Mouse (Mus musculus): ENCODE data around the gene Rasl11a. TPM values are rescaled to one million over a fixed set of nuclear protein-coding genes. Genes with fewer than 3 reads are reported as not detected.
"Not testable (repeated sequence)": the region's sequence is repeated elsewhere in the genome, so short reads cannot be mapped to it uniquely, and the experiment has no call there.

Rasl11a gene
- polyA plus RNA-seq, 1 experiment from 2014 or later, result 9.9 TPM

GRCm38 (mm10) chr5:146876024-146876423 is 31.2 kb downstream of the Rasl11a start:
- Histone ChIP-seq H3K4me1 (ENCODE audit: control insufficient read depth in 2 of 2, insufficient read depth in 2 of 2, low read length in 2 of 2) (no peaks in the 10 kb centered on the region), H3K27ac (replicated peaks in 1 of 2; ENCODE audit: control insufficient read depth in 1 of 2, insufficient read depth in 1 of 2, low read depth in 2 of 2, low read length in 2 of 2) (no peak overlapping the region), H3K9me3 (ENCODE audit: control insufficient read depth, low read length) (no peaks in the 10 kb centered on the region), H3K9ac (ENCODE audit: low read length) (no peak overlapping the region), H3K4me3 (ENCODE audit: control insufficient read depth in 1 of 2, insufficient read depth in 1 of 2, low read depth in 1 of 2, low read length in 2 of 2) (no peak overlapping the region), H3K4me2 (ENCODE audit: low read length) (no peak overlapping the region), H3K27me3 (ENCODE audit: control insufficient read depth, insufficient read depth, low read length) (no peaks in the 10 kb centered on the region), H3K36me3 (ENCODE audit: control insufficient read depth, insufficient read depth, low read length) (no peaks in the 10 kb centered on the region)
- ATAC-seq (ENCODE audit: insufficient number of reproducible peaks, insufficient read depth, low FRiP score, low read depth), result no peak
- 75% methylated on average over 2 of the region's 2 CpGs for WGBS

GRCm38 (mm10) chr5:146877882-146878281 is 33.0 kb downstream of the Rasl11a start:
- not testable (repeated sequence) for H3K4me1 ChIP-seq (ENCODE audit: control insufficient read depth in 2 of 2, insufficient read depth in 2 of 2, low read length in 2 of 2); H3K9me3 ChIP-seq (ENCODE audit: control insufficient read depth, low read length); H3K9ac ChIP-seq (ENCODE audit: low read length); H3K4me3 ChIP-seq (ENCODE audit: control insufficient read depth in 1 of 2, insufficient read depth in 1 of 2, low read depth in 1 of 2, low read length in 2 of 2); H3K27me3 ChIP-seq (ENCODE audit: control insufficient read depth, insufficient read depth, low read length); H3K27ac ChIP-seq (replicated peaks in 1 of 2; ENCODE audit: control insufficient read depth in 1 of 2, insufficient read depth in 1 of 2, low read depth in 2 of 2, low read length in 2 of 2); ATAC-seq (ENCODE audit: insufficient number of reproducible peaks, insufficient read depth, low FRiP score, low read depth); H3K4me2 ChIP-seq (ENCODE audit: low read length); H3K36me3 ChIP-seq (ENCODE audit: control insufficient read depth, insufficient read depth, low read length)
- 73% methylated on average over 4 of the region's 6 CpGs for WGBS

GRCm38 (mm10) chr5:146882261-146882660 is 37.4 kb downstream of the Rasl11a start:
- H3K4me2 ChIP-seq (ENCODE audit: low read length), result no peak overlapping the region
- no peaks in the 10 kb centered on the region for H3K27me3 ChIP-seq (ENCODE audit: control insufficient read depth, insufficient read depth, low read length)
- no peaks in the 10 kb centered on the region for H3K4me1 ChIP-seq (ENCODE audit: control insufficient read depth in 2 of 2, insufficient read depth in 2 of 2, low read length in 2 of 2)
- H3K9me3 ChIP-seq (ENCODE audit: control insufficient read depth, low read length), result no peaks in the 10 kb centered on the region
- ATAC-seq (ENCODE audit: insufficient number of reproducible peaks, insufficient read depth, low FRiP score, low read depth), result no peak
- H3K27ac ChIP-seq (replicated peaks in 1 of 2; ENCODE audit: control insufficient read depth in 1 of 2, insufficient read depth in 1 of 2, low read depth in 2 of 2, low read length in 2 of 2), result no peak overlapping the region
- 77% methylated on average over 6 of the region's 6 CpGs for WGBS
- no peak overlapping the region for H3K9ac ChIP-seq (ENCODE audit: low read length)
- no peaks in the 10 kb centered on the region for H3K36me3 ChIP-seq (ENCODE audit: control insufficient read depth, insufficient read depth, low read length)
- H3K4me3 ChIP-seq (ENCODE audit: control insufficient read depth in 1 of 2, insufficient read depth in 1 of 2, low read depth in 1 of 2, low read length in 2 of 2), result no peak overlapping the region

GRCm38 (mm10) chr5:146883053-146883452 is 38.2 kb downstream of the Rasl11a start:
- H3K4me1 ChIP-seq (ENCODE audit: control insufficient read depth in 2 of 2, insufficient read depth in 2 of 2, low read length in 2 of 2), result no peaks in the 10 kb centered on the region
- WGBS, result 72% methylated on average over 7 of the region's 7 CpGs
- H3K9ac ChIP-seq (ENCODE audit: low read length), result no peak overlapping the region
- no peak overlapping the region for H3K4me3 ChIP-seq (ENCODE audit: control insufficient read depth in 1 of 2, insufficient read depth in 1 of 2, low read depth in 1 of 2, low read length in 2 of 2)
- no peak overlapping the region for H3K4me2 ChIP-seq (ENCODE audit: low read length)
- H3K36me3 ChIP-seq (ENCODE audit: control insufficient read depth, insufficient read depth, low read length), result no peaks in the 10 kb centered on the region
- H3K27me3 ChIP-seq (ENCODE audit: control insufficient read depth, insufficient read depth, low read length), result no peaks in the 10 kb centered on the region
- H3K27ac ChIP-seq (replicated peaks in 1 of 2; ENCODE audit: control insufficient read depth in 1 of 2, insufficient read depth in 1 of 2, low read depth in 2 of 2, low read length in 2 of 2), result no peak overlapping the region
- no peaks in the 10 kb centered on the region for H3K9me3 ChIP-seq (ENCODE audit: control insufficient read depth, low read length)
- no peak for ATAC-seq (ENCODE audit: insufficient number of reproducible peaks, insufficient read depth, low FRiP score, low read depth)

- H3K9ac ChIP-seq (ENCODE audit: low read length), result no peak overlapping the region
- no peaks in the 10 kb centered on the region for H3K9me3 ChIP-seq (ENCODE audit: control insufficient read depth, low read length)
- ATAC-seq (ENCODE audit: insufficient number of reproducible peaks, insufficient read depth, low FRiP score, low read depth), result no peak
- WGBS, result 79% methylated on average over 15 of the region's 15 CpGs
- H3K36me3 ChIP-seq (ENCODE audit: control insufficient read depth, insufficient read depth, low read length), result no peaks in the 10 kb centered on the region
- H3K4me2 ChIP-seq (ENCODE audit: low read length), result no peak overlapping the region
- no peak overlapping the region for H3K4me3 ChIP-seq (ENCODE audit: control insufficient read depth in 1 of 2, insufficient read depth in 1 of 2, low read depth in 1 of 2, low read length in 2 of 2)
- no peak overlapping the region for H3K27ac ChIP-seq (replicated peaks in 1 of 2; ENCODE audit: control insufficient read depth in 1 of 2, insufficient read depth in 1 of 2, low read depth in 2 of 2, low read length in 2 of 2)
- H3K4me1 ChIP-seq (ENCODE audit: control insufficient read depth in 2 of 2, insufficient read depth in 2 of 2, low read length in 2 of 2), result no peaks in the 10 kb centered on the region
- no peaks in the 10 kb centered on the region for H3K27me3 ChIP-seq (ENCODE audit: control insufficient read depth, insufficient read depth, low read length)
Measured at GRCm38 (mm10) chr5:146883486-146884272, 38.8 kb downstream of the Rasl11a start.

GRCm38 (mm10) chr5:146891127-146891526 is 46.3 kb downstream of the Rasl11a start:
- Histone ChIP-seq H3K27ac (replicated peaks in 1 of 2; ENCODE audit: control insufficient read depth in 1 of 2, insufficient read depth in 1 of 2, low read depth in 2 of 2, low read length in 2 of 2) (no peak overlapping the region), H3K9me3 (ENCODE audit: control insufficient read depth, low read length) (no peaks in the 10 kb centered on the region), H3K36me3 (ENCODE audit: control insufficient read depth, insufficient read depth, low read length) (no peaks in the 10 kb centered on the region), H3K4me1 (ENCODE audit: control insufficient read depth in 2 of 2, insufficient read depth in 2 of 2, low read length in 2 of 2) (no peaks in the 10 kb centered on the region), H3K4me2 (ENCODE audit: low read length) (peak overlapping the region; percentile 36; the same call in 1 of the 2 replicates), H3K9ac (ENCODE audit: low read length) (no peak overlapping the region), H3K4me3 (ENCODE audit: control insufficient read depth in 1 of 2, insufficient read depth in 1 of 2, low read depth in 1 of 2, low read length in 2 of 2) (no peak overlapping the region), H3K27me3 (ENCODE audit: control insufficient read depth, insufficient read depth, low read length) (no peaks in the 10 kb centered on the region)
- no peak for ATAC-seq (ENCODE audit: insufficient number of reproducible peaks, insufficient read depth, low FRiP score, low read depth)
- 14% methylated on average over 14 of the region's 14 CpGs for WGBS

- H3K4me3 ChIP-seq (ENCODE audit: control insufficient read depth in 1 of 2, insufficient read depth in 1 of 2, low read depth in 1 of 2, low read length in 2 of 2), result no peak overlapping the region
- H3K4me1 ChIP-seq (ENCODE audit: control insufficient read depth in 2 of 2, insufficient read depth in 2 of 2, low read length in 2 of 2), result peaks cover 0 to 3% of the 10 kb centered on the region in 2 experiments; a peak in 1 of 4 replicates
- no peaks in the 10 kb centered on the region for H3K9me3 ChIP-seq (ENCODE audit: control insufficient read depth, low read length)
- no peaks in the 10 kb centered on the region for H3K36me3 ChIP-seq (ENCODE audit: control insufficient read depth, insufficient read depth, low read length)
- no peak for ATAC-seq (ENCODE audit: insufficient number of reproducible peaks, insufficient read depth, low FRiP score, low read depth)
- H3K27ac ChIP-seq (replicated peaks in 1 of 2; ENCODE audit: control insufficient read depth in 1 of 2, insufficient read depth in 1 of 2, low read depth in 2 of 2, low read length in 2 of 2), result no peak overlapping the region
- no peak overlapping the region for H3K9ac ChIP-seq (ENCODE audit: low read length)
- 65% methylated on average over 4 of the region's 4 CpGs for whole genome bisulfite sequencing
- H3K4me2 ChIP-seq (ENCODE audit: low read length), result no peak overlapping the region
- H3K27me3 ChIP-seq (ENCODE audit: control insufficient read depth, insufficient read depth, low read length), result no peaks in the 10 kb centered on the region
Measured at GRCm38 (mm10) chr5:146892904-146893303, 48.0 kb downstream of the Rasl11a start.
